Mouse (Mus musculus) MEL (cell line): ENCODE measurements around the gene Anxa2.

Experiments
- CHD2 ChIP-seq: IDR thresholded peaks from 2 replicates; pipeline ENCODE4 v1.6.1; 2011; ENCODE audit warnings: low read length, improper control_type of control experiment
- CTCF ChIP-seq, 3 experiments: IDR thresholded peaks in 2 of 3; conservative IDR thresholded peaks in 1 of 3; 2 replicates each; pipeline ENCODE4 v1.5.1; 2011 to 2012; ENCODE audit warnings: low read length in 3 of 3, low read depth in 2 of 3, mild to moderate bottlenecking in 2 of 3, improper control_type of control experiment in 1 of 3, inconsistent platforms in 1 of 3, mixed read lengths in 1 of 3, moderate library complexity in 1 of 3; ENCODE audit not compliant: control insufficient read depth in 1 of 3, insufficient read depth in 1 of 3, poor library complexity in 1 of 3, severe bottlenecking in 1 of 3
- POLR2A ChIP-seq, 2 experiments: IDR thresholded peaks; 2 replicates each; pipeline ENCODE4 v1.6.1; 2011 to 2012; ENCODE audit warnings: low read length in 2 of 2, mild to moderate bottlenecking in 2 of 2, control low read depth in 1 of 2, improper control_type of control experiment in 1 of 2, low read depth in 1 of 2, moderate library complexity in 1 of 2; ENCODE audit not compliant: control insufficient read depth in 1 of 2, insufficient read depth in 1 of 2, poor library complexity in 1 of 2
- SIN3A ChIP-seq: IDR thresholded peaks from 2 replicates; pipeline ENCODE4 v1.6.1; 2012; ENCODE audit warnings: low read length, improper control_type of control experiment, inconsistent platforms
- SMC3 ChIP-seq: IDR thresholded peaks from 2 replicates; pipeline ENCODE4 v1.6.1; 2011; ENCODE audit warnings: low read depth, low read length, improper control_type of control experiment
- UBTF ChIP-seq: IDR thresholded peaks from 2 replicates; pipeline ENCODE4 v1.6.1; 2012; ENCODE audit warnings: low read depth, mild to moderate bottlenecking, inconsistent platforms, low read length, improper control_type of control experiment, moderate library complexity, borderline replicate concordance; ENCODE audit not compliant: insufficient read depth
- ZC3H11A ChIP-seq: IDR thresholded peaks from 2 replicates; pipeline ENCODE4 v1.6.1; 2012; ENCODE audit warnings: low read depth, mild to moderate bottlenecking, inconsistent platforms, low read length, improper control_type of control experiment

GRCm38 (mm10) chr9:69455391-69455790 lies 2.0 kb downstream of the Anxa2 start:
- TF ChIP-seq ZC3H11A: no peak
- TF ChIP-seq POLR2A (IDR thresholded peaks at IDR 0.05; ENCODE audit: control insufficient read depth in 1 of 2, insufficient read depth in 1 of 2, low read depth in 1 of 2, low read length in 2 of 2, poor library complexity in 1 of 2): no peak
- no peak for TF ChIP-seq SMC3
- TF ChIP-seq UBTF: no peak
- no peak for TF ChIP-seq SIN3A
- TF ChIP-seq CTCF (IDR thresholded peaks at IDR 0.05 in 2 of 3, conservative IDR thresholded peaks at IDR 0.05 in 1 of 3; ENCODE audit: control insufficient read depth in 1 of 3, insufficient read depth in 1 of 3, low read depth in 2 of 3, low read length in 3 of 3, poor library complexity in 1 of 3, severe bottlenecking in 1 of 3): no peak
- no peak for TF ChIP-seq CHD2
